Mouse (Mus musculus) urinary bladder, postnatal 25 days (tissue): ENCODE data around the gene F2r.

Source experiments
- DNase-seq: peaks from one replicate; pipeline ENCODE4 v3.0.0; 2022; ENCODE audit warnings: low spot score

The F2r gene

GRCm38 (mm10) chr13:95630747-95631146, 12.5 kb upstream of the F2r start:
- no peak for DNase-seq

- no peak for DNase-seq
Observed at GRCm38 (mm10) chr13:95629751-95630150, 11.5 kb upstream of the F2r start.

- DNase-seq, result no peak
Observed at GRCm38 (mm10) chr13:95626696-95627095, 8.4 kb upstream of the F2r start.

- no peak for DNase-seq
Observed at GRCm38 (mm10) chr13:95623042-95623441, 4.8 kb upstream of the F2r start.

- no peak for DNase-seq
Observed at GRCm38 (mm10) chr13:95621563-95621962, 3.3 kb upstream of the F2r start.

- DNase-seq, result no peak
Observed at GRCm38 (mm10) chr13:95618859-95619258, 572 bp upstream of the F2r start.

GRCm38 (mm10) chr13:95617671-95618171, 566 bp downstream of the F2r start:
- DNase-seq, result no peak

GRCm38 (mm10) chr13:95617082-95617670, 1.1 kb downstream of the F2r start:
- DNase-seq, result no peak

GRCm38 (mm10) chr13:95616512-95616911, 1.8 kb downstream of the F2r start:
- DNase-seq, result no peak

- no peak for DNase-seq
Observed at GRCm38 (mm10) chr13:95614757-95615156, 3.5 kb downstream of the F2r start.

GRCm38 (mm10) chr13:95612243-95612642, 6.0 kb downstream of the F2r start:
- DNase-seq, result no peak

- DNase-seq, result no peak
Observed at GRCm38 (mm10) chr13:95611752-95612151, 6.5 kb downstream of the F2r start.

- no peak for DNase-seq
Observed at GRCm38 (mm10) chr13:95610786-95611562, 7.3 kb downstream of the F2r start.

GRCm38 (mm10) chr13:95609088-95609420, 9.2 kb downstream of the F2r start:
- no peak for DNase-seq

- DNase-seq, result no peak
Observed at GRCm38 (mm10) chr13:95608416-95609087, 9.7 kb downstream of the F2r start.

- no peak for DNase-seq
Observed at GRCm38 (mm10) chr13:95607019-95607418, 11.3 kb downstream of the F2r start.

GRCm38 (mm10) chr13:95604288-95604687, 14.0 kb downstream of the F2r start:
- no peak for DNase-seq

GRCm38 (mm10) chr13:95599833-95600359, 18.4 kb downstream of the F2r start:
- DNase-seq, result no peak

- DNase-seq, result no peak
Observed at GRCm38 (mm10) chr13:95598232-95598920, 19.9 kb downstream of the F2r start.

- DNase-seq, result no peak
Observed at GRCm38 (mm10) chr13:95597578-95597977, 20.7 kb downstream of the F2r start.

GRCm38 (mm10) chr13:95596689-95597088, 21.6 kb downstream of the F2r start:
- DNase-seq, result no peak

- no peak for DNase-seq
Observed at GRCm38 (mm10) chr13:95595921-95596320, 22.4 kb downstream of the F2r start.
